Mouse (Mus musculus): ENCODE results near the gene Tgfbr3. TPM values are rescaled to one million over a fixed set of nuclear protein-coding genes. Genes with fewer than 3 reads are reported as not detected.

The Tgfbr3 gene
- polyA plus RNA-seq, 1 experiment from 2014 or later: 2.2 TPM

DNA sequence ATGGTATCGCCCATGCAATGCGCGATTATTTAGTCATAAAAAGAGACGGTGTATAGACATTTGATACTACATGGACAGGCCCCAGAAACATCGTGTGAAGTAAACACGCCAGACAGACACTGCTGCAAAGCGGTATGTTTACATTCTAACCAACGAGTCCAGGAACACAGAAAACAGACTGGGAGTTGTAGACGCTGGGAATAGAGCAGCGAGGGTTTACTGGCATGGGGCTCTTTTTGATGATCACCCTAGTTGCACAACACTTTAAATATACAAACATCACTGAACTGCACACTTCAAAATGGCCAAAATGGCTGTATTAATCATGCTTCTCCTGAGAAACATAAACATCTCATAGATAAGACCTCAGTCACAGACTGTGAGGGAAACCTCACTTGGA is 100.9 kb downstream of the Tgfbr3 start:
- Histone ChIP-seq H3K27me3 (replicated peaks; ENCODE audit: control insufficient read depth, insufficient read depth, low read length) (no peaks in the 10 kb centered on the region), H3K4me1 (replicated peaks; ENCODE audit: control insufficient read depth, insufficient read depth, low read length) (no peaks in the 10 kb centered on the region), H3K36me3 (ENCODE audit: control insufficient read depth, insufficient read depth) (no peaks in the 10 kb centered on the region), H3K4me2 (ENCODE audit: low read length) (no peak overlapping the region), H3K4me3 (replicated peaks; ENCODE audit: low read length) (no peak overlapping the region), H3K9me3 (ENCODE audit: control insufficient read depth, low read length) (no peaks in the 10 kb centered on the region), H3K9ac (replicated peaks; ENCODE audit: low read depth, low read length) (no peak overlapping the region), H3K27ac (ENCODE audit: low read length) (no peak overlapping the region)
- ATAC-seq: no peak
- whole genome bisulfite sequencing: 81% methylated on average over 10 of the region's 10 CpGs

DNA sequence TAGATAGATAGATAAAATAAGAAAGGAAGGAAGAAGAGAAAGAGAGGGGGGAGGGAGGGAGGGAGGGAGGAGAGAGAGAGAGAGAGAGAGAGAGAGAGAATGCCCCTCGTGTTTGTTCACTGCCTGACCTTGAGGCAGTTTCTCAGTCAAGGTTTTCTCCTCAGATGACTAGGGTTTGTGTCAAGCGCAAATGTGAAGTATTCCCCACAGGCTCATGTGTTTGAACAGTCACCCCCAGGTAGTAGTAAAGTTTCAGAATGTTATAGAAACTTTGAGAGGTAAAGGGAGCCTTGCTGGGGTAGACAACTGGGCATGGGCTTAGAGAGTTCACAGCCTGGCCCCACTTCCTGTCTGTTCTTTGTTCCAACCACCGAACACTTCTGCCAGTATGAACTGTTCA is 103.2 kb downstream of the Tgfbr3 start:
- no peak for ATAC-seq
- H3K9ac ChIP-seq (replicated peaks; ENCODE audit: low read depth, low read length): no peak overlapping the region
- no peaks in the 10 kb centered on the region for H3K27me3 ChIP-seq (replicated peaks; ENCODE audit: control insufficient read depth, insufficient read depth, low read length)
- H3K4me1 ChIP-seq (replicated peaks; ENCODE audit: control insufficient read depth, insufficient read depth, low read length): no peaks in the 10 kb centered on the region
- no peak overlapping the region for H3K4me2 ChIP-seq (ENCODE audit: low read length)
- no peaks in the 10 kb centered on the region for H3K9me3 ChIP-seq (ENCODE audit: control insufficient read depth, low read length)
- H3K27ac ChIP-seq (ENCODE audit: low read length): no peak overlapping the region
- no peaks in the 10 kb centered on the region for H3K36me3 ChIP-seq (ENCODE audit: control insufficient read depth, insufficient read depth)
- H3K4me3 ChIP-seq (replicated peaks; ENCODE audit: low read length): no peak overlapping the region
- WGBS: 81% methylated on average over 3 of the region's 3 CpGs

DNA sequence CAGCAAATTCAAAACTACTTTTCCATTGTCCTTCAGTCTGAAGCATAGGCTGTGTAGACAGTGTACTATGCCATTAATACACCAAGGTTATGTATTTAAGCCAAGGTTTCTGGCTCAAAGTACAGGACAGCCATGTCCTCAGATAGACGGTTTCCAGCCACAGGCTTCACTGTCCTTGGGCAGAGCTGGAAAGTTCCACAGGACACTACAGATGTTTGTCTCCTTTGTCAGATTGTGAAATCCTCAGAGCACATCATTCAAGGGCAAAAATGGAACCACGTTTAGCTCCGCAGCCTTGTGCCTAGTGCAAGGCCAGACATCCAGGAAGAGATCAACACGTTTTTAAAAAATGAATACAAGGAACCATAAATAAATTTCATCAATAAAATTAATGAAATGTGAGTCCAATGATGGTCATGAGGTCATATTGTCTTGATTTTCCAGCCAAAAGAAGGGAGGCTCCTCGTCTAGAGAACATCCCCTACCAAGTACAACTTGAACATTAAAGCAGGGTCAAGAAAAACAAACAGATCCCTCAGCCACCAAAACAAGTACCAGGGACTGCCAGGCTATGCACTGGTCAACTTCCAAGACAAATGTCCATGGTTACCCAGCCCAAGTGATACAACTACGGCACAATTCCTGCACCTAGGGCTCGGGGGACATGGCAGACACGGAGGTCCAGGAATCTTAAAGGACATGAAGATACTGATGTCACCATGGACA is 105.1 kb downstream of the Tgfbr3 start:
- no peak overlapping the region for H3K4me2 ChIP-seq (ENCODE audit: low read length)
- 89% methylated on average over 8 of the region's 8 CpGs for WGBS
- no peaks in the 10 kb centered on the region for H3K36me3 ChIP-seq (ENCODE audit: control insufficient read depth, insufficient read depth)
- no peaks in the 10 kb centered on the region for H3K27me3 ChIP-seq (replicated peaks; ENCODE audit: control insufficient read depth, insufficient read depth, low read length)
- no peaks in the 10 kb centered on the region for H3K9me3 ChIP-seq (ENCODE audit: control insufficient read depth, low read length)
- no peaks in the 10 kb centered on the region for H3K4me1 ChIP-seq (replicated peaks; ENCODE audit: control insufficient read depth, insufficient read depth, low read length)
- no peak overlapping the region for H3K4me3 ChIP-seq (replicated peaks; ENCODE audit: low read length)
- no peak for ATAC-seq
- no peak overlapping the region for H3K9ac ChIP-seq (replicated peaks; ENCODE audit: low read depth, low read length)
- no peak overlapping the region for H3K27ac ChIP-seq (ENCODE audit: low read length)

DNA sequence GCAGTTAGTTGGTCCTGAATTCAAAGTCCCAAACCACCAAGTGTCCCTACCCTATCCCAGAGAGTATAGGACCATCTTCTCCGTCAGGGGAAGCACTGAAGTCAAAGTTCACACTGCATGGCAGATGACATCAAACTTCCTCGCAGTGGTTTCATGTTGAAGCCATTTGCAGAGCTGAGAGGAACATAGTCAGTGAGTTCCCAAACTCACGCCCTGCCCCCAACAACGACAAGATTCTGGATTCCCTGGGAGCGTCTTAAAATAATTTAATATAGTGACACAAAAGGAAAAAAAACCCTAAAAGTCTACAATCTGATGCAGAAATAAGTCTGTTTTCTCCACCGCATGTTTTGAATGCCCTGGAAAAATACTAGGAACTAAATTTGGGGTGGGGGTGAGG is 105.9 kb downstream of the Tgfbr3 start:
- H3K27me3 ChIP-seq (replicated peaks; ENCODE audit: control insufficient read depth, insufficient read depth, low read length): no peaks in the 10 kb centered on the region
- 94% methylated on average over 6 of the region's 6 CpGs for WGBS
- no peak overlapping the region for H3K9ac ChIP-seq (replicated peaks; ENCODE audit: low read depth, low read length)
- no peaks in the 10 kb centered on the region for H3K9me3 ChIP-seq (ENCODE audit: control insufficient read depth, low read length)
- no peak for ATAC-seq
- no peaks in the 10 kb centered on the region for H3K36me3 ChIP-seq (ENCODE audit: control insufficient read depth, insufficient read depth)
- H3K27ac ChIP-seq (ENCODE audit: low read length): no peak overlapping the region
- H3K4me3 ChIP-seq (replicated peaks; ENCODE audit: low read length): no peak overlapping the region
- no peak overlapping the region for H3K4me2 ChIP-seq (ENCODE audit: low read length)
- H3K4me1 ChIP-seq (replicated peaks; ENCODE audit: control insufficient read depth, insufficient read depth, low read length): no peaks in the 10 kb centered on the region

DNA sequence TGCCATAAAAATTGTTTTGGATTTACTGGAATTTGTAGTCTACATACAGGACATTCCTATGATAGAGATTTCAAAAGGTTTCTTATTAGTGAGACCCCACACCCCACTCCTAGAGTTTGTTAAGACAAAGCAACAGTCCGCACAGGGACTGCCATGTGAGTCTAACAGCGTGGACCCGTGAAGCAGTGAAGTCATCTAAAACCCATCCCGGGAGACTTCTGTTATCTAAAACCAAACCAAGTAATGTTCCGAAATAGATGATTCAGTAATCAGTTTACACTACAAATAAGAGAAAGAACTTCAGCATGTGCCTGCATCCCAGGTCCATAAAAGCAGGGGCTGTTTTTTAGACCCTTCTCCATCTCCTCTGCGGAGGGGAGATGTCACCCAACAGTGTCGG is 106.7 kb downstream of the Tgfbr3 start:
- Histone ChIP-seq H3K4me1 (replicated peaks; ENCODE audit: control insufficient read depth, insufficient read depth, low read length) (no peaks in the 10 kb centered on the region), H3K27ac (ENCODE audit: low read length) (no peak overlapping the region), H3K36me3 (ENCODE audit: control insufficient read depth, insufficient read depth) (no peaks in the 10 kb centered on the region), H3K9ac (replicated peaks; ENCODE audit: low read depth, low read length) (no peak overlapping the region), H3K9me3 (ENCODE audit: control insufficient read depth, low read length) (no peaks in the 10 kb centered on the region), H3K27me3 (replicated peaks; ENCODE audit: control insufficient read depth, insufficient read depth, low read length) (0 out of 2 replicates have a peak, but pooled peaks cover 2% of the 10 kb centered on the region), H3K4me3 (replicated peaks; ENCODE audit: low read length) (no peak overlapping the region), H3K4me2 (ENCODE audit: low read length) (no peak overlapping the region)
- WGBS: 94% methylated on average over 7 of the region's 7 CpGs
- ATAC-seq: no peak

DNA sequence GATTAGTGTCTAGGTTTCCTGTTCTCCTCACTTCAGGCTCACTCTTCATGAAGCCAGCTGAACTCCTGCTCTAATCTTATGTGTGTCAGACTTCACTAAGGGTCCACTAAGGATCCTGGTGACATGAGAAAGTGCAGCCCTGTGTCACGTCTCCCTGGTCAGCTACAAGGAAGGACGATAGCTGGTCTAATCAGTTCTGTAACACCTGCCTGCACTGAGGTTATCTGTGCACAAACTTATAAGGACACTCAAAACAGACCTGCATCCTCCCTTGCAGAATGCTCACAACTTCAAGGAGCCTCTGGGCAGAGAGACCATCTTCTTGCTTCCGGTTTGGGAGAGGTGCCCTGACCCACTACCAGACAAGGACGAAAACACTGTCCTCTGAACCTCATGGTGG is 107.6 kb downstream of the Tgfbr3 start:
- H3K9ac ChIP-seq (replicated peaks; ENCODE audit: low read depth, low read length): no peak overlapping the region
- 90% methylated on average over 4 of the region's 4 CpGs for WGBS
- no peak overlapping the region for H3K4me3 ChIP-seq (replicated peaks; ENCODE audit: low read length)
- 0 out of 2 replicates have a peak, but pooled peaks cover 3% of the 10 kb centered on the region for H3K27me3 ChIP-seq (replicated peaks; ENCODE audit: control insufficient read depth, insufficient read depth, low read length)
- H3K4me1 ChIP-seq (replicated peaks; ENCODE audit: control insufficient read depth, insufficient read depth, low read length): no peaks in the 10 kb centered on the region
- no peaks in the 10 kb centered on the region for H3K36me3 ChIP-seq (ENCODE audit: control insufficient read depth, insufficient read depth)
- no peak overlapping the region for H3K27ac ChIP-seq (ENCODE audit: low read length)
- H3K9me3 ChIP-seq (ENCODE audit: control insufficient read depth, low read length): no peaks in the 10 kb centered on the region
- ATAC-seq: no peak
- H3K4me2 ChIP-seq (ENCODE audit: low read length): no peak overlapping the region

DNA sequence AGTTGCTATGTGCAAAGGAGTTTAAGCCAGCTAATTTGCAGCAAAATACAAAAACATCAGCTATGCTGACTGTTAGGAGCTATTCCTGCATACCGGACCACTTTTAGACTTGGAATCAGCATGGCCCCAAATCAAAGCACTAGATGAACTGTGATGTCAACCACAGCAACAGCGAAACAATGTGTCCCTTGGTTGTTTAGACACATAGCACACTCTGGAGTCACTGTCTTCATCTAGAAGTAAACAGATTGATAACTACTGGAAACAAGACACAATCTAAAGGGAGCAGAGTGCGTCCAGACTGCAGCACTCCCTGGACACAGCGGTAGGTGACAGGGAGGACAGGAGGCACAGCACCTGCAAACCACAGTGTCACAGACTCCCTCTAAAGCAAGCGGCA is 110.2 kb downstream of the Tgfbr3 start:
- no peak overlapping the region for H3K9ac ChIP-seq (replicated peaks; ENCODE audit: low read depth, low read length)
- H3K9me3 ChIP-seq (ENCODE audit: control insufficient read depth, low read length): no peaks in the 10 kb centered on the region
- H3K36me3 ChIP-seq (ENCODE audit: control insufficient read depth, insufficient read depth): no peaks in the 10 kb centered on the region
- H3K4me3 ChIP-seq (replicated peaks; ENCODE audit: low read length): no peak overlapping the region
- no peak overlapping the region for H3K4me2 ChIP-seq (ENCODE audit: low read length)
- 90% methylated on average over 5 of the region's 5 CpGs for WGBS
- no peak overlapping the region for H3K27ac ChIP-seq (ENCODE audit: low read length)
- no peaks in the 10 kb centered on the region; the same call in 1 of the 2 replicates for H3K4me1 ChIP-seq (replicated peaks; ENCODE audit: control insufficient read depth, insufficient read depth, low read length)
- no peak for ATAC-seq
- H3K27me3 ChIP-seq (replicated peaks; ENCODE audit: control insufficient read depth, insufficient read depth, low read length): 0 out of 2 replicates have a peak, but pooled peaks cover 3% of the 10 kb centered on the region

DNA sequence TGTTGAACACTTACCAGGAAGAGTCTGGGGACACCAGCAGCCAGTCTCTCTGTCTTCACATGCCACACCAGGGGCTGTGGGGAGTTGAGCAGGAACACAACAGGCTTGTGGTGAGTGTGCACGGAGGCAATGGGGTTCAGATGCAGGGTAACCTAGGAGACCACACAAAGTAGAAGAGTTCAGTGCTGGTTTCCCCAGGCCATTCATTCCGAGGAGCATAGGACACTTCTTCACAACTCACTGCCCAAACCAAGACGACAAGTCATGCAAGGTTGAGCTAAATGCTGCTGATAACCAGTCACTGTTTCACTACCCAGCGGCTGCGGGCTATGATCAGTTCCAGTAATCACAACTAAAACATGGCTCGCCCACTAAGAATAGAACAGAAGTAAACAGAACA is 111.6 kb downstream of the Tgfbr3 start:
- Histone ChIP-seq H3K9me3 (ENCODE audit: control insufficient read depth, low read length) (no peaks in the 10 kb centered on the region), H3K36me3 (ENCODE audit: control insufficient read depth, insufficient read depth) (no peaks in the 10 kb centered on the region), H3K27me3 (replicated peaks; ENCODE audit: control insufficient read depth, insufficient read depth, low read length) (0 out of 2 replicates have a peak, but pooled peaks cover 3% of the 10 kb centered on the region), H3K4me3 (replicated peaks; ENCODE audit: low read length) (no peak overlapping the region), H3K4me1 (replicated peaks; ENCODE audit: control insufficient read depth, insufficient read depth, low read length) (no peaks in the 10 kb centered on the region; the same call in 1 of the 2 replicates), H3K4me2 (ENCODE audit: low read length) (no peak overlapping the region), H3K9ac (replicated peaks; ENCODE audit: low read depth, low read length) (no peak overlapping the region), H3K27ac (ENCODE audit: low read length) (no peak overlapping the region)
- no peak for ATAC-seq
- 54% methylated on average over 6 of the region's 6 CpGs for WGBS

DNA sequence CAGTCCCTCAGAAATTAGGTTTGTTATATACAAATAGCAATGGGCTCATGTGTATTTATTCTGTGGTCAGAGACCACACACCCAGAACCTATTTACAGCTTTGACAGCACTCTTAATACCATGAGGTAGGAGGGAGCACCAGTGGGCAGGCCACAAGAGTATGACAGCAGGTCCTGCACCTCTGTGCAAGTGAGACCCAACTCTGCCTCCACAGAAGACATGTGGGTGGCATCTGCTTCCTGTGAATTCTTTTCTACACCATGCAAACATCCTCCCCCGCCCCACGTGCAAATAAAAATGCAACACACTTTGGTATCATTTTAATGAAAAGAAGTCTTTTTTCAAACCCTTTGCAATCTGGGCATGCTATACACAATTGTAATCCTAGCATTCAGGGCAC is 112.2 kb downstream of the Tgfbr3 start:
- no peak overlapping the region for H3K9ac ChIP-seq (replicated peaks; ENCODE audit: low read depth, low read length)
- H3K36me3 ChIP-seq (ENCODE audit: control insufficient read depth, insufficient read depth): no peaks in the 10 kb centered on the region
- no peak overlapping the region for H3K27ac ChIP-seq (ENCODE audit: low read length)
- no peaks in the 10 kb centered on the region; the same call in 1 of the 2 replicates for H3K4me1 ChIP-seq (replicated peaks; ENCODE audit: control insufficient read depth, insufficient read depth, low read length)
- no peaks in the 10 kb centered on the region for H3K9me3 ChIP-seq (ENCODE audit: control insufficient read depth, low read length)
- 0 out of 2 replicates have a peak, but pooled peaks cover 3% of the 10 kb centered on the region for H3K27me3 ChIP-seq (replicated peaks; ENCODE audit: control insufficient read depth, insufficient read depth, low read length)
- WGBS: 59% methylated on average over 2 of the region's 2 CpGs
- H3K4me2 ChIP-seq (ENCODE audit: low read length): no peak overlapping the region
- no peak for ATAC-seq
- no peak overlapping the region for H3K4me3 ChIP-seq (replicated peaks; ENCODE audit: low read length)

All from forebrain, embryonic 16.5 days (tissue).